25 mouse cellular contexts compared by ENCODE assay signal in genomic region chr3:116988221-116988620, GRCm38 (mm10). TPM values are rescaled to one million over a fixed set of nuclear protein-coding genes. Genes with fewer than 3 reads are reported as not detected.
"Had no signal": no experiment of that assay in that cellular context is flagged by ENCODE, and none has a peak within 500 bp of the region (broad histone marks: within the 10 kb centered on the region; RNA-seq: fewer than 3 reads in every experiment).

No protein-coding gene starts in this region.

- H3K27me3 ChIP-seq: lung, embryonic 15.5 days; midbrain, embryonic 12.5 days; neural tube, embryonic 13.5 days; neural tube, embryonic 15.5 days; stomach, embryonic 15.5 days had no signal

- H3K36me3 ChIP-seq: lung, embryonic 15.5 days; midbrain, embryonic 10.5 days; midbrain, embryonic 12.5 days; neural tube, embryonic 13.5 days; neural tube, embryonic 15.5 days; stomach, embryonic 15.5 days had no signal

- H3K9me3 ChIP-seq: lung, embryonic 15.5 days; midbrain, embryonic 10.5 days; midbrain, embryonic 12.5 days; neural tube, embryonic 13.5 days; neural tube, embryonic 15.5 days; stomach, embryonic 15.5 days had no signal

- ATAC-seq: liver, postnatal 0 days; lung, postnatal 0 days; midbrain, embryonic 16.5 days had no signal

- H3K4me1 ChIP-seq: stomach, embryonic 15.5 days had no signal

- H3K27ac ChIP-seq: lung, embryonic 15.5 days; macrophage; midbrain, embryonic 10.5 days; midbrain, embryonic 12.5 days; neural tube, embryonic 13.5 days; neural tube, embryonic 15.5 days; stomach, embryonic 15.5 days; stomach, postnatal 0 days had no signal

- DNase-seq: liver, postnatal 0 days; lung, adult 2 months; lung, postnatal 14 days; lung, postnatal 36 days; midbrain, embryonic 14.5 days; right cerebral cortex, postnatal 14 days; thymus, adult 2 months; thymus, postnatal 25 days; thymus, postnatal 4 days had no signal

- H3K4me3 ChIP-seq: lung, embryonic 15.5 days; midbrain, embryonic 10.5 days; midbrain, embryonic 12.5 days; myocyte; neural tube, embryonic 13.5 days; neural tube, embryonic 15.5 days; stomach, embryonic 15.5 days had no signal

- H3K4me2 ChIP-seq: lung, embryonic 15.5 days; midbrain, embryonic 12.5 days; neural tube, embryonic 13.5 days; neural tube, embryonic 15.5 days; stomach, embryonic 15.5 days had no signal

- H3K9ac ChIP-seq: liver, postnatal 0 days; lung, embryonic 15.5 days; midbrain, embryonic 12.5 days; neural tube, embryonic 13.5 days; neural tube, embryonic 15.5 days; stomach, embryonic 15.5 days had no signal

RNA-seq across cellular contexts. Expression of gene Palmd, which starts 19.4 kb away (rescaled TPM):
- total RNA-seq: megakaryocyte progenitor cell, adult 5-6 weeks; megakaryocyte-erythroid progenitor cell, adult 5-6 weeks had no signal
- polyA plus RNA-seq: macrophage had no signal

RNA-seq across cellular contexts. Expression of gene 4930455H04Rik, which starts 20.2 kb away (rescaled TPM):
- total RNA-seq: megakaryocyte progenitor cell, adult 5-6 weeks; megakaryocyte-erythroid progenitor cell, adult 5-6 weeks had no signal
- polyA plus RNA-seq: liver, postnatal 0 days; lung, adult 2 months; lung, embryonic 15.5 days; lung, postnatal 0 days; macrophage; midbrain, embryonic 10.5 days; midbrain, embryonic 12.5 days; midbrain, embryonic 14.5 days; midbrain, embryonic 16.5 days; myocyte; neural tube, embryonic 11.5 days; neural tube, embryonic 13.5 days; neural tube, embryonic 15.5 days; spleen, adult 2 months; stomach, embryonic 15.5 days; thymus, adult 2 months; urinary bladder, adult 2 months had no signal
